Comparison of ENCODE assay signal across 8 mouse cellular contexts in the genomic region with DNA sequence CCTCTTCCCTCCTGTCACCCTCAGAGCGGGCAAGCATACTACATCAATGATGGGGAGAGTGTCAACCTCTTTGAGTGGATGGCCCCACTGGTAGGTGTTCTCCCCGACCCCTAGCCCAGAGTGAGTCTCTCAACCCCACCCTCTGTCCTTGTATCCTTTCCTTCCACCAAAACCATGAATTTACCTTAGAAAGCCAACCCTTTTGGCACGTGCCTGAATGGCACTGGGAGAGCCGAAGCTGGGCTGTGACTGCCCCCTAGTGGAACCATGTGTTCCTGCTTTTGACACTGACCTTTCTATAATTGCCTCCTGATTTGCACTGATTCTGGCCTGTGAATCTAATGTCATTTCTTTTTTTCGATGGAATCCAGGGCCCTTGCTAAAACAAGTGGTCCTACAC. TPM values are rescaled to one million over a fixed set of nuclear protein-coding genes. Genes with fewer than 3 reads are reported as not detected.
DNase-seq lines count a peak whose midpoint lies in the region; ATAC-seq and TF ChIP-seq lines count a peak whose summit lies in the region.

No protein-coding gene starts in this region.

- in situ Hi-C loops in ES-E14 (cut with MboI; ENCODE audit: low sequenced_read_pairs in 2 of 2, unreplicated experiment in 2 of 2) = no loop called here

- H3K4me1 ChIP-seq in ES-E14 (ENCODE audit: control insufficient read depth in 2 of 2, insufficient read depth in 2 of 2, low read length in 2 of 2, poor library complexity in 1 of 2) = 0 out of 4 replicates have a peak, but pooled peaks cover 0 to 3% of the 10 kb centered on the region in 2 experiments
- no peaks in the 10 kb centered on the region for H3K4me1 ChIP-seq in liver, embryonic 12.5 days

- no peak overlapping the region for H3K27ac ChIP-seq in ES-E14 (ENCODE audit: insufficient read depth, low read depth, low read length, poor library complexity, severe bottlenecking)
- no peak overlapping the region for H3K27ac ChIP-seq in liver, embryonic 12.5 days

- no peak overlapping the region for H3K9ac ChIP-seq in ES-E14 (ENCODE audit: insufficient read depth, low read depth, low read length, poor library complexity, severe bottlenecking)
- H3K9ac ChIP-seq in liver, embryonic 12.5 days = no peak overlapping the region

- H3K4me2 ChIP-seq in liver, embryonic 12.5 days = no peak overlapping the region

- no peaks in the 10 kb centered on the region for H3K9me3 ChIP-seq in ES-E14 (ENCODE audit: control insufficient read depth, insufficient read depth, low read depth, low read length)
- no peaks in the 10 kb centered on the region for H3K9me3 ChIP-seq in liver, embryonic 12.5 days (replicated peaks)

- peak; percentile 44 for ATAC-seq in liver, embryonic 12.5 days

- H3K27me3 ChIP-seq in liver, embryonic 12.5 days (replicated peaks) = peaks cover 9% of the 10 kb centered on the region; the same call in 1 of the 2 replicates
- H3K27me3 ChIP-seq in splenic B cell, adult 2 months (ENCODE audit: control insufficient read depth, insufficient read depth, low read length, poor library complexity, severe bottlenecking) = no peaks in the 10 kb centered on the region

- H3K36me3 ChIP-seq in ES-E14 (ENCODE audit: control insufficient read depth, insufficient read depth, low read length, poor library complexity, severe bottlenecking) = no peaks in the 10 kb centered on the region
- H3K36me3 ChIP-seq in liver, embryonic 12.5 days = no peaks in the 10 kb centered on the region
- H3K36me3 ChIP-seq in splenic B cell, adult 2 months (ENCODE audit: control insufficient read depth, insufficient read depth, low read length, poor library complexity, severe bottlenecking) = no peaks in the 10 kb centered on the region

- H3K4me3 ChIP-seq in ES-E14 (ENCODE audit: insufficient read depth in 1 of 2, low read depth in 1 of 2, low read length in 2 of 2, poor library complexity in 1 of 2, severe bottlenecking in 1 of 2) = no peak overlapping the region
- H3K4me3 ChIP-seq in liver, embryonic 12.5 days = no peak overlapping the region

- WGBS in liver, embryonic 12.5 days (ENCODE audit: insufficient replicate concordance) = 21% methylated on average over 5 of the region's 5 CpGs

- DNase-seq in 3T3-L1 (ENCODE audit: low read depth, low spot score) (peak; percentile 75), ES-E14 (ENCODE audit: low read depth, low spot score) (no peak)
- peak; percentile 74 for DNase-seq in cerebellum, adult 9-10 months
- peak; percentile 78 for DNase-seq in forelimb bud, embryonic 11.5 days (ENCODE audit: low read depth, low spot score)
- DNase-seq in kidney, adult 8-10 months = peak; percentile 45 to 64
- DNase-seq in natural killer cell, adult 2 months (ENCODE audit: low spot score in 2 of 2) = peak; percentile 31 to 59
- DNase-seq in splenic B cell, adult 2 months (ENCODE audit: low read depth, low spot score) = peak; percentile 76

TF ChIP-seq in ES-E14, 5 proteins besides CTCF, POLR2A, EP300 and RAD21:
- TF ChIP-seq ZC3H11A (IDR thresholded peaks at IDR 0.05; ENCODE audit: borderline replicate concordance, low read depth, low read length) (peak; percentile 69), CHD2 (IDR thresholded peaks at IDR 0.05; ENCODE audit: low read depth, low read length) (no peak), MAFK (IDR thresholded peaks at IDR 0.05; ENCODE audit: insufficient read depth, low read depth, low read length) (no peak)

RNA-seq across cellular contexts. Expression of a gene that starts 11.1 kb away (rescaled TPM):
- total RNA-seq in ES-E14 (2012; rRNA removed) = not detected in 2 replicates
- polyA plus RNA-seq in liver, embryonic 12.5 days (2016; fragmentation: Nextera tagmentation; extraction: Ambion mirVana) = not detected in 2 replicates

RNA-seq across cellular contexts. Expression of a gene that starts 19.4 kb away (rescaled TPM):
- total RNA-seq in ES-E14 (2012; rRNA removed) = 13.6 and 32.9 TPM in 2 replicates
- 44.3 and 45.0 TPM in 2 replicates for polyA plus RNA-seq in liver, embryonic 12.5 days (2016; fragmentation: Nextera tagmentation; extraction: Ambion mirVana)
